Mouse (Mus musculus) intestine, embryonic 16.5 days (tissue): ENCODE results near the gene Stkld1. TPM values are rescaled to one million over a fixed set of nuclear protein-coding genes. Genes with fewer than 3 reads are reported as not detected.

Experiments
- ATAC-seq: fragments of 200-750 bp; cut with Nextera tagmentation; 2 replicates; pipeline ENCODE4 v1.8.0; 2017; ENCODE audit warnings: moderate TSS enrichment, moderate library complexity
- H3K27ac ChIP-seq: fragments of 300-500 bp; sonication (generic); 2 replicates; pipeline ENCODE4 v1.5.1; 2014; ENCODE audit warnings: mild to moderate bottlenecking, low read length
- H3K27me3 ChIP-seq: fragments of 300-500 bp; sonication (generic); replicated peaks from 2 replicates; pipeline ENCODE4 v1.6.1; 2014; ENCODE audit warnings: low read length, control low read depth, mixed read lengths; ENCODE audit not compliant: control insufficient read depth, insufficient read depth
- H3K36me3 ChIP-seq: fragments of 300-500 bp; sonication (generic); 2 replicates; pipeline ENCODE4 v1.6.1; 2014; ENCODE audit warnings: low read length, control low read depth; ENCODE audit not compliant: control insufficient read depth, insufficient read depth
- H3K4me1 ChIP-seq: fragments of 300-500 bp; sonication (generic); 2 replicates; pipeline ENCODE4 v1.6.1; 2014; ENCODE audit warnings: low read length, control low read depth, mixed read lengths; ENCODE audit not compliant: control insufficient read depth, insufficient read depth
- H3K4me2 ChIP-seq: fragments of 300-500 bp; sonication (generic); 2 replicates; pipeline ENCODE4 v1.6.1; 2014; ENCODE audit warnings: low read depth, low read length, control low read depth
- H3K4me3 ChIP-seq: fragments of 300-500 bp; sonication (generic); 2 replicates; pipeline ENCODE4 v1.5.1; 2014; ENCODE audit warnings: mild to moderate bottlenecking, low read length
- H3K9ac ChIP-seq: fragments of 300-500 bp; sonication (generic); 2 replicates; pipeline ENCODE4 v1.6.1; 2014; ENCODE audit warnings: low read depth, low read length
- H3K9me3 ChIP-seq: fragments of 300-500 bp; sonication (generic); 2 replicates; pipeline ENCODE4 v1.6.1; 2016; ENCODE audit warnings: low read length, control low read depth; ENCODE audit not compliant: control insufficient read depth
- WGBS: fragments of 180-500 bp; shearing (Covaris S2); extraction: QIAGEN DNeasy Blood & Tissue Kit; methylation state at CpG from one replicate; pipeline ENCODE4 v1.1.7; 2014; 5-methylcytosine and 5-hydroxymethylcytosine counted together
- polyA plus RNA-seq: library from polyadenylated mRNA; unstranded; fragments of >200 nt; fragmentation: Nextera tagmentation; extraction: Ambion mirVana; gene quantifications from 2 replicates; pipeline ENCODE4 v1.2.1, GENCODE M21; 2015

Gene Stkld1
- polyA plus RNA-seq, 1 experiment from 2014 or later: not detected

DNA sequence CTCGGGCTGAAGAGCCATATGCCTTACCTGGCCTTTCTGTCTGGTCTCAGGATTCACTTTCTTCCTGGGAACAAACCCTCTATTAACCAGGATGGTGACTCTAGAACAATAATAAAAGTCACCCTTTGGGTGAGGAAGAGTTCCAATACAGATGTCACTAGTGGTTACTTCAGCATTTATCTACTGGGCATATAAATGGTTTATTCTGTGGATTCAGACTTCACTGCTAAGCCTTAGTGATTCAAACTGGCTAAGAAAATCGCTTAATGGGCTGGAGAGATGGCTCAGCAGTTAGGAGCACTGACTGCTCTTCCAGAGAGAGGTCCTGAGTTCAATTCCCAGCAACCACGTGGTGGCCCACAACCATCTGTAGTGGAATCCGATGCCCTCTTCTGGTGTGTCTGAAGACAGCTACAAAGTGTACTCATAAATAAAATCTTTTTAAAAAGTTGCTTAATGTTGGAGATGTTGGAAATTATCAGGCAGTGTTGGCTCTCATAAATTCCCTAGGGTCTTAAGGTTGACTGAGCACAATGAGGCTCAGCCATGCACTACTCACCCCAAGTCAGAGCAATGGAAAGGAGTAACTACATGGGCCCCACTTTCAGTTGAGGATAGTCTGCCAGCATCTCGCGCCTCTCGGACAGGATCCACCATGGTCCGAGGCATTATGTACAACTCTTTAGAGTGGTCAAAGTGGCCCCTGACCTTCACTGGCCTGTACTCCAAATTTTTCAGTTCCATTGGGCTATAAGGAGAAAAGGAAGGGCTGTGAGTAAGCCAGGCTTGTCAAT, 19.5 kb upstream of the Stkld1 start:
- Histone ChIP-seq H3K4me2 (0 out of 2 replicates have a peak overlapping the region, but pooled peaks have one; percentile 92), H3K27ac (no peak overlapping the region), H3K9ac (peak overlapping the region; percentile 89; the same call in 1 of the 2 replicates), H3K9me3 (no peaks in the 10 kb centered on the region), H3K4me3 (0 out of 2 replicates have a peak overlapping the region, but pooled peaks have one; percentile 89), H3K36me3 (peaks cover 21% of the 10 kb centered on the region), H3K4me1 (peaks cover 36% of the 10 kb centered on the region), H3K27me3 (no peaks in the 10 kb centered on the region)
- WGBS: 55% methylated on average over 8 of the region's 8 CpGs
- ATAC-seq: no peak

DNA sequence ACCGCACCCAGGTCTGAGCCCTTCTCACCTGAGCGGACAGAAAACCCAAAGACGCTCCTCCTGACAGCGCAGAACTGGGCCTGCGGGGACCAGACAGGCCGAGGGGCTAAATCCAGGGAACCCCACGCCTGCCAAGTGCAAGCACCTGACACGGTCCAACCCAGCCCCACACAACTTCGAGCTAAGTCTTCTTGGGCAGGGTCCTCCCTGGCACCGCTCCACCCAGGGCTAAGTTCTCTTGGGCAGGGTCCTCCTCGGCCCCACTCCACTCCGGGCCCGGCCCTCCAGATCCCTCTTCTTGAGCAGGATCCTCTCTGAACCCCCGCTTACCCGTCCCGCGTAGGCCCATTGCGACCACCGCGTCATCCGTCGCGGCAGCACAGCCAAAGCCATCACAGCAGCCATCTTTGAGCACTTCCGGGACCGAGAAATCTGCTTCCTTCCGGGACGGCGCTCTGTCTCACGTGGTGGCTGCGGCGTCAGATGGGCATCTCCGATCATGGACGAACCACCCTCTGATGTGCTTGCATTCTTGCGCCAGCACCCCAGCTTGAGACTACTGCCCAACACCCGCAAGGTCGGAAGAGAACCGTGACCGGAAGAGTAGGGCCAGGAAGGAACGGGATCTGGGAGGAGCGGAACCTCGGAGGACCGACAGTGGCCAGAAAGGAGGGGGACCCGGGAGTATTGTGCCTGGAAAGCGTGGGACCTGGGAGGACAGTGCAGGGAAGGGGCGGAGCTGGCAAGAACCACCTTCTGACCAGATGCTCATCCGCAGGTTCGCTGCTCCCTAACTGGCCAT, 17.7 kb upstream of the Stkld1 start, which contains the start of the genes Surf2 and Surf1:
Surf2 (plus strand) TSS at position 441 of the 802 bp plus-strand sequence.
Surf1 (minus strand) TSS at position 604 of the 802 bp plus-strand sequence.
- Histone ChIP-seq H3K27ac (peak within 1 kb of the TSS; percentile 88), H3K4me1 (peaks cover 36% of the 10 kb centered on the region), H3K9ac (peak within 1 kb of the TSS; percentile 89), H3K27me3 (no peaks in the 10 kb centered on the region), H3K4me2 (peak within 1 kb of the TSS; percentile 92), H3K36me3 (peaks cover 34% of the 10 kb centered on the region), H3K4me3 (peak within 1 kb of the TSS; percentile 89), H3K9me3 (no peaks in the 10 kb centered on the region)
- ATAC-seq: peak; percentile 79
- under 1% methylated on average over 47 of the region's 47 CpGs for WGBS

DNA sequence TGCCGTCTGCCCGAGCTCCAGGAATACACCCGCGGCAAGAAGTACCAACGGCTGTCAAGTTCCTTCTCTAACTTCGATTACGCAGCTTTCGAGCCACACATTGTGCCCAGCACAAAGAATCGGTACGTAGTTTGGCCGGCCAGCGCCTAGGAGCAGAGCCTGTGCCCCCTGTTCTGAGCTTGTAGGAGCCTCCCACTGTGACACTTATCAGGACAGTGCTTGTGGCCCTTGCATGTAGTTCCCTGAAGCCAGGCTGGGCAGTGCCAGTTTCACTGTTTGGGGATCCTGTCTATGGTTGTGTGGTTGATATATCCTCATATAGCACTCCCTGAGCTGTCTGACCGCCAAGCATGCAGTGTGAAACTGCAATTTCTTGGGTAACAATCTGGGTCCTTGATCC, 17.1 kb upstream of the Stkld1 start:
- H3K4me1 ChIP-seq: peaks cover 36% of the 10 kb centered on the region
- ATAC-seq: peak; percentile 8
- H3K4me2 ChIP-seq: peak overlapping the region; percentile 92
- WGBS: 1% methylated on average over 13 of the region's 13 CpGs
- H3K4me3 ChIP-seq: peak overlapping the region; percentile 89
- peaks cover 36% of the 10 kb centered on the region for H3K36me3 ChIP-seq
- no peaks in the 10 kb centered on the region for H3K27me3 ChIP-seq
- peak overlapping the region; percentile 88 for H3K27ac ChIP-seq
- H3K9me3 ChIP-seq: no peaks in the 10 kb centered on the region
- peak overlapping the region; percentile 89 for H3K9ac ChIP-seq

DNA sequence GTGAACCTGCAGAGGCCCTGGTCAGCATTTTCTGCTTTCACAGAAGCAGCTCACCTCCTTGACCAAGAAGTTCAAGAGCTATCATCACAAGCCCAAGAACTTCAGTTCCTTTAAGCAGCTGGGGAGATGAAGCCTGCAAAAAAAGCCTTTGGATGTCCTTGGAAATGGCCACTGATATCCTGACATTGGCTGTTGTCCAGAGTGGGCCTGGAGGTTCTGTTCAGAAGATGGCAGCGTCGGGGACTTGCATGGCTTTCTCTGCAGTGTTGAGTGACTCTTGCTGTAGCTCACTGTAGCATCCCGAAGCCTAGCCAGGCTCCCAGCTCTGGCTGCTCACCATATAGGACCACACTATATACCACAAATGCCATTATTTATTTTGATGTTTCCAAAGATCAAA, 14.2 kb upstream of the Stkld1 start:
- peaks cover 25% of the 10 kb centered on the region for H3K36me3 ChIP-seq
- ATAC-seq: no peak
- WGBS: 81% methylated on average over 3 of the region's 3 CpGs

DNA sequence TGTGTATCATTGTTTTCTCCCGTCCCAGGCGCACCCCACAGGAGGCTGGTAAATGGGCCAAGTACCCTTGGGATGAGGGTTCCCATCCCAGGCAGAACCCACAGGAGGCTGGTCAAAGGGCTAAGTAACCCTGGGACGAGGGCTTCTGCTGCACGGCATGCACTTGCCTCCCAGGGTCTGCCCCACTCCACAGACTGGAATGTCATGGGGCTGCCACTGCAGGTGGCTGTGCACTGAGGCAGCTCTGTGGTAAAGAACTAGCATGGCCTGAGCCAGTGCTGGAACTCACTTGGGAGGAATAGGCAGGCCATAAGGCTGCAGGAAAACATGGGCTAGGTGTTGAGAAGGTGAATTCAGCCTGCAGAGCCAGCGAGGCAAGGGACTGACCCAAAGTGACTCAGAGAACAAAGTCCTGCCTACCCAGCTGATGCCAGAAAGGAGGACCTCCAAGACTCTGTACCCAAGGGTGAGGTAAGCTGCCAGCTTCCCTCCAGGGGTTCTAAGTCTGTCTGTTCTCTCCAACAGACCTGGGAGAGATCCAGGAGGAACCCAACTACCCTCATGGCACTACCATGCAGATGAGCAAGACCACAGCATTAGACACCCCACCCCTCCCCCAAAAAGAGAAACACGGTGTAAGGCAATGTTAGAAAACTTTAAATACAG, 13.5 kb upstream of the Stkld1 start:
- no peak for ATAC-seq
- 81% methylated on average over 6 of the region's 6 CpGs for WGBS
- no peak overlapping the region for H3K27ac ChIP-seq
- H3K4me2 ChIP-seq: no peak overlapping the region
- H3K9me3 ChIP-seq: no peaks in the 10 kb centered on the region
- H3K4me1 ChIP-seq: peaks cover 21% of the 10 kb centered on the region
- no peak overlapping the region for H3K4me3 ChIP-seq
- no peaks in the 10 kb centered on the region for H3K27me3 ChIP-seq
- H3K9ac ChIP-seq: no peak overlapping the region
- H3K36me3 ChIP-seq: peaks cover 25% of the 10 kb centered on the region

More for the DNA sequence above, 14.2 kb upstream of the Stkld1 start:
- Histone ChIP-seq H3K4me3 (no peak overlapping the region), H3K4me2 (no peak overlapping the region), H3K27me3 (no peaks in the 10 kb centered on the region), H3K9ac (no peak overlapping the region), H3K27ac (no peak overlapping the region), H3K9me3 (no peaks in the 10 kb centered on the region), H3K4me1 (peaks cover 27% of the 10 kb centered on the region)

DNA sequence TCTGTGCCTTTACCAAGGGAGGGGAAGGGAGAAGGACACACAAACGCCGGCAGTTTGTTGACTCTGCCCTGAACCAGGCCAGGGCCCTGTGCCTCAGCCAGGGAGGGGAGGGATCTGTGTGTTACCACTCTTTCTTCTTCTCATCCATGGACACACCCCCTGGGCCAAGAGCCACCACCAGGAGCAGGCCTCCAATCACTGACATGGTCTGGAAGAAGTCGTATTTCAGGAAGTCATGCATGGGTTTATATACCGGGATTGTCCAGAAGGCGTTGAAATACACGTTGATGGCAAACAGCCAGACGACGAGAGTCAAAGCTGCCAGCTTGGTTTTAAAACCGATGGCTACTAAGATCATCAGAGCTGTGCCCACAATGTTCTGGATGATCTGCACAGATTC, 12.1 kb upstream of the Stkld1 start:
- Histone ChIP-seq H3K27ac (no peak overlapping the region), H3K27me3 (no peaks in the 10 kb centered on the region), H3K36me3 (peaks cover 34% of the 10 kb centered on the region), H3K4me1 (peaks cover 16% of the 10 kb centered on the region), H3K4me3 (no peak overlapping the region), H3K9me3 (no peaks in the 10 kb centered on the region), H3K4me2 (no peak overlapping the region), H3K9ac (no peak overlapping the region)
- WGBS: 67% methylated on average over 9 of the region's 9 CpGs
- ATAC-seq: no peak; the same call in 1 of the 2 replicates

DNA sequence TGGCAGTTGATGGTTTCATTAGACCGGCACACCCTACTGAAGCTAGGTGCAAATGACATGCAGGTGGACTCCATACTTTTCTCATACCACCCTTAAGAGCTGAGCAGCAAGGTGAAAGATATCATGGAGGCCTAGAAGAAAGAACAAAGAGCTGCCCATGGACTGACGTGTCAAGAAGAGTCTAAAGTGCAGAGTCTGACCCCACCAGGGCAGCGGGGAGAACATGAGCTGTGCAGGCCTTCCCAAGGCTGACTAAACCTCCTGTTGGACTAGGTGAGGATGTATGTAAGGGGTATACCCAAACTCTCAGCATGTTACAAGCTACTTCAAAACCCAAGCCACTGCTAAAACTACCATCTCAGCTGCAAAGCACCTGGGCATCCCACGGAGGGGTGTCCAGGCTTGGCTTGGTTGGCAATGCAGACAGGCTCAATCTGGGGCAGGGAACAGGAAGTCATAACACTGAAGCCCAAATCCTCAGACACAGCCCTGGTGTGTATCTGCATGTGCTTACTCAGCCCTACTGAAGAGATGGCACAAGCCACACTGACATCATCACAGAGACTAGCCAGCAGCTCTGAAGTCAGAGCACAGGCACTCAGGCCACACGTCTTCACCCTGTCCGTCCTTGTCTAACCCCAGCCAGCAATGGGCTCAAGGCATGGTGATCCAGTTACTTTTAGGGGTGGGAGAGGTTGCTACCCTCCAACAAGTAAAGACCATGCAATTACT, 5.9 kb upstream of the Stkld1 start:
- WGBS: 89% methylated on average over 6 of the region's 6 CpGs
- H3K36me3 ChIP-seq: peaks cover 18% of the 10 kb centered on the region
- H3K9ac ChIP-seq: no peak overlapping the region
- peak overlapping the region; percentile 17; the same call in 1 of the 2 replicates for H3K27ac ChIP-seq
- peaks cover 25% of the 10 kb centered on the region for H3K4me1 ChIP-seq
- no peak overlapping the region for H3K4me2 ChIP-seq
- no peaks in the 10 kb centered on the region for H3K27me3 ChIP-seq
- ATAC-seq: 0 out of 2 replicates have a peak, but pooled peaks have one; percentile 31
- no peaks in the 10 kb centered on the region for H3K9me3 ChIP-seq
- H3K4me3 ChIP-seq: no peak overlapping the region

DNA sequence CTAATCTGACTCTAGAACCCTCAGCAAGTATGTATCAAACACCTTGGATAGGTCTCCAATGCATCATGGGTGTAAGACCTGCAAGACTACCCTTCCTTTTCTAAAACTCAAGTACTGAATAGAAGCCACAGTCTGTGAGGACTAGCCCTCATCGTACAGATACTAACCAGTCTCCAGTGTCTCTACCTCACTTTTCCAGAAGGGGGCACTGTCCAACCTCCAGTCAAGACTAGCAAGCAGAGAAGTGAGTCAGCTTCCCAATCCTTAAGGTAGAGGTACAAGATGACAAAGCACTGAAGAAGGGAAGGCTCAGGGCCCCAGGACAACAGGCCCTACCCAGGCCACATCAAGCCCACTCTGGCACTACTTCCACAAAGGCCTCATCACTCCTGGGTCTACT, 3.5 kb upstream of the Stkld1 start:
- Histone ChIP-seq H3K4me3 (peak overlapping the region; percentile 11; the same call in 1 of the 2 replicates), H3K4me1 (peaks cover 25% of the 10 kb centered on the region), H3K27me3 (no peaks in the 10 kb centered on the region), H3K9me3 (no peaks in the 10 kb centered on the region), H3K4me2 (no peak overlapping the region), H3K36me3 (peaks cover 11% of the 10 kb centered on the region), H3K27ac (no peak overlapping the region), H3K9ac (no peak overlapping the region)
- WGBS: 48% methylated on average over 1 of the region's 1 CpGs
- no peak for ATAC-seq
